ENCODE assay signal across 26 mouse cellular contexts in genomic region chr15:9599382-9600087, GRCm38 (mm10).
DNase-seq lines count a peak whose midpoint lies in the region; ATAC-seq and TF ChIP-seq lines count a peak whose summit lies in the region.
"Had no signal": no experiment of that assay in that cellular context is flagged by ENCODE, and none has a peak within 500 bp of the region (broad histone marks: within the 10 kb centered on the region; RNA-seq: fewer than 3 reads in every experiment).

No protein-coding gene starts in this region.

- H3K27ac ChIP-seq in liver, adult 2 months (replicated peaks; ENCODE audit: insufficient read depth, low read depth, low read length): peak overlapping the region; percentile 51
- H3K27ac ChIP-seq in liver, embryonic 12.5 days: no peak overlapping the region
- H3K27ac ChIP-seq in spleen, adult 2 months (ENCODE audit: insufficient read depth, low read length): peak overlapping the region; percentile 11; the same call in 1 of the 2 replicates
- no peak overlapping the region for H3K27ac ChIP-seq in liver, embryonic 16.5 days (ENCODE audit: low read length)
- H3K27ac ChIP-seq: embryonic facial prominence, embryonic 10.5 days; embryonic facial prominence, embryonic 13.5 days; forebrain, embryonic 12.5 days; forebrain, embryonic 15.5 days; heart, embryonic 15.5 days; hindbrain, embryonic 14.5 days; hindbrain, postnatal 0 days had no signal

- TF ChIP-seq CTCF in liver, adult 2 months (IDR thresholded peaks at IDR 0.05; ENCODE audit: low read depth, low read length): no peak
- TF ChIP-seq CTCF in spleen, adult 2 months (IDR thresholded peaks at IDR 0.05; ENCODE audit: extremely low read depth, insufficient read depth, insufficient read length, insufficient replicate concordance): no peak

- DNase-seq in liver, adult 2 months (ENCODE audit: extremely low read depth, low read depth, low spot score): peak; percentile 86
- no peak for DNase-seq in spleen, adult 2 months (ENCODE audit: low read depth in 1 of 2, low spot score in 2 of 2)
- no peak for DNase-seq in spleen, postnatal 36 days (ENCODE audit: low spot score in 2 of 2)
- DNase-seq: cerebellum, adult 11-12 months; cerebellum, adult 8-10 months; cerebellum, postnatal 10 days; cerebellum, postnatal 36 days; embryo, embryonic 11 days; gastrocnemius, postnatal 25 days; heart, adult 18-20 months; heart, postnatal 10 days; heart, postnatal 4 days had no signal

- H3K4me2 ChIP-seq in liver, embryonic 12.5 days: no peak overlapping the region
- peak overlapping the region; percentile 24; the same call in 1 of the 2 replicates for H3K4me2 ChIP-seq in liver, embryonic 16.5 days (ENCODE audit: low read depth, low read length)
- H3K4me2 ChIP-seq: embryonic facial prominence, embryonic 13.5 days; forebrain, embryonic 12.5 days; forebrain, embryonic 15.5 days; heart, embryonic 12.5 days; heart, embryonic 15.5 days; hindbrain, embryonic 14.5 days had no signal

- no peaks in the 10 kb centered on the region for H3K79me2 ChIP-seq in liver, adult 2 months (ENCODE audit: control insufficient read depth, insufficient read depth, low read length)

- peaks cover 8% of the 10 kb centered on the region; the same call in 1 of the 2 replicates for H3K4me1 ChIP-seq in liver, adult 2 months (ENCODE audit: control insufficient read depth, insufficient read depth, low read length)
- no peaks in the 10 kb centered on the region for H3K4me1 ChIP-seq in liver, embryonic 12.5 days
- H3K4me1 ChIP-seq in spleen, adult 2 months (ENCODE audit: control insufficient read depth, insufficient read depth, insufficient read length): peaks cover 3% of the 10 kb centered on the region; the same call in 1 of the 2 replicates
- no peaks in the 10 kb centered on the region for H3K4me1 ChIP-seq in liver, embryonic 16.5 days (ENCODE audit: control insufficient read depth, low read depth, low read length)
- H3K4me1 ChIP-seq: embryonic facial prominence, embryonic 10.5 days; embryonic facial prominence, embryonic 13.5 days; forebrain, embryonic 12.5 days; forebrain, embryonic 15.5 days; heart, embryonic 12.5 days; heart, embryonic 15.5 days had no signal

- H3K27me3 ChIP-seq in liver, adult 2 months (ENCODE audit: control insufficient read depth, insufficient read depth, low read length): no peaks in the 10 kb centered on the region
- H3K27me3 ChIP-seq in liver, embryonic 12.5 days (replicated peaks): no peaks in the 10 kb centered on the region
- no peaks in the 10 kb centered on the region for H3K27me3 ChIP-seq in spleen, adult 2 months (ENCODE audit: control insufficient read depth, insufficient read depth, low read length)
- no peaks in the 10 kb centered on the region for H3K27me3 ChIP-seq in liver, embryonic 16.5 days (ENCODE audit: control insufficient read depth, insufficient read depth, low read depth, low read length)
- H3K27me3 ChIP-seq: embryonic facial prominence, embryonic 13.5 days; forebrain, embryonic 12.5 days; forebrain, embryonic 15.5 days; heart, embryonic 12.5 days; heart, embryonic 15.5 days had no signal

- 23% methylated on average over 12 of the region's 12 CpGs for WGBS in liver, adult 2 months
- 69% methylated on average over 12 of the region's 12 CpGs for WGBS in liver, embryonic 12.5 days (ENCODE audit: insufficient replicate concordance)
- 89% methylated on average over 12 of the region's 12 CpGs for WGBS in spleen, adult 2 months
- 60% methylated on average over 12 of the region's 12 CpGs for WGBS in liver, embryonic 16.5 days (ENCODE audit: insufficient replicate concordance)

- TF ChIP-seq POLR2A in liver, adult 2 months (IDR thresholded peaks at IDR 0.05; ENCODE audit: extremely low read depth, insufficient read depth, low read length): no peak
- TF ChIP-seq POLR2A in spleen, adult 2 months (IDR thresholded peaks at IDR 0.05; ENCODE audit: low read depth, low read length): no peak

- no peaks in the 10 kb centered on the region for H3K9me3 ChIP-seq in liver, embryonic 12.5 days (replicated peaks)
- H3K9me3 ChIP-seq in liver, embryonic 16.5 days (replicated peaks; ENCODE audit: control insufficient read depth, low read length): no peaks in the 10 kb centered on the region
- H3K9me3 ChIP-seq: embryonic facial prominence, embryonic 10.5 days; embryonic facial prominence, embryonic 13.5 days; forebrain, embryonic 12.5 days; forebrain, embryonic 15.5 days; heart, embryonic 12.5 days; heart, embryonic 15.5 days had no signal

- no peak overlapping the region for H3K9ac ChIP-seq in liver, adult 2 months (ENCODE audit: low read depth, low read length)
- H3K9ac ChIP-seq in liver, embryonic 12.5 days: no peak overlapping the region
- H3K9ac ChIP-seq in liver, embryonic 16.5 days (ENCODE audit: low read depth, low read length): no peak overlapping the region
- H3K9ac ChIP-seq: embryonic facial prominence, embryonic 13.5 days; forebrain, embryonic 12.5 days; forebrain, embryonic 15.5 days; heart, embryonic 12.5 days; heart, embryonic 15.5 days; hindbrain, embryonic 14.5 days had no signal

- ATAC-seq in liver, embryonic 12.5 days: no peak
- peak; percentile 32; the same call in 1 of the 2 replicates for ATAC-seq in liver, embryonic 16.5 days (ENCODE audit: low read depth)
- ATAC-seq in megakaryocyte, adult 5-6 weeks (ENCODE audit: poor library complexity, severe bottlenecking): no peak
- no peak for ATAC-seq in inflammation-experienced regulatory T-cells, adult 6 months
- ATAC-seq: forebrain, embryonic 15.5 days; hindbrain, postnatal 0 days; Patski had no signal

- peak overlapping the region; percentile 29 for H3K4me3 ChIP-seq in liver, adult 2 months (ENCODE audit: insufficient read depth, low read depth, low read length)
- no peak overlapping the region for H3K4me3 ChIP-seq in liver, embryonic 12.5 days
- H3K4me3 ChIP-seq in spleen, adult 2 months (ENCODE audit: extremely low read depth, insufficient read depth, insufficient read length): no peak overlapping the region
- H3K4me3 ChIP-seq in liver, embryonic 16.5 days (ENCODE audit: low read depth, low read length): no peak overlapping the region
- H3K4me3 ChIP-seq: embryonic facial prominence, embryonic 10.5 days; embryonic facial prominence, embryonic 13.5 days; erythroblast, embryonic 14.5 days; forebrain, embryonic 12.5 days; forebrain, embryonic 15.5 days; heart, embryonic 12.5 days; heart, embryonic 15.5 days had no signal

- no peaks in the 10 kb centered on the region for H3K36me3 ChIP-seq in liver, adult 2 months (ENCODE audit: control insufficient read depth, insufficient read depth, low read length)
- no peaks in the 10 kb centered on the region for H3K36me3 ChIP-seq in liver, embryonic 12.5 days
- no peaks in the 10 kb centered on the region for H3K36me3 ChIP-seq in spleen, adult 2 months (ENCODE audit: control insufficient read depth, insufficient read depth, low read length)
- H3K36me3 ChIP-seq in liver, embryonic 16.5 days (ENCODE audit: control insufficient read depth, insufficient read depth): no peaks in the 10 kb centered on the region
- H3K36me3 ChIP-seq: embryonic facial prominence, embryonic 10.5 days; embryonic facial prominence, embryonic 13.5 days; forebrain, embryonic 12.5 days; forebrain, embryonic 15.5 days; heart, embryonic 12.5 days; heart, embryonic 15.5 days had no signal

Comparison
In these comparisons a context has a peak if more than half of its experiments do, and no peak if none do; other contexts are left out.
1. H3K27ac ChIP-seq: peak in liver, adult 2 months (single experiment) and spleen, adult 2 months (single experiment); none in liver, embryonic 12.5 days (single experiment) and liver, embryonic 16.5 days (single experiment).